Mouse (Mus musculus) erythroid progenitor cell, adult 5-6 weeks (primary cell): ENCODE measurements at regions not wholly inside any gene's neighbourhood (a gene's known extent, or its start where the extent isn't known, plus 50 kb on each side); places are given as distances from the start of the nearest gene placed in this dataset.

Source experiments
- ATAC-seq: replicated peaks from 2 replicates; pipeline ENCODE4 v1.8.0; 2016; ENCODE audit warnings: moderate number of reproducible peaks, mild to moderate bottlenecking, moderate TSS enrichment, inconsistent platforms; ENCODE audit not compliant: poor library complexity, low FRiP score, severe bottlenecking

DNA sequence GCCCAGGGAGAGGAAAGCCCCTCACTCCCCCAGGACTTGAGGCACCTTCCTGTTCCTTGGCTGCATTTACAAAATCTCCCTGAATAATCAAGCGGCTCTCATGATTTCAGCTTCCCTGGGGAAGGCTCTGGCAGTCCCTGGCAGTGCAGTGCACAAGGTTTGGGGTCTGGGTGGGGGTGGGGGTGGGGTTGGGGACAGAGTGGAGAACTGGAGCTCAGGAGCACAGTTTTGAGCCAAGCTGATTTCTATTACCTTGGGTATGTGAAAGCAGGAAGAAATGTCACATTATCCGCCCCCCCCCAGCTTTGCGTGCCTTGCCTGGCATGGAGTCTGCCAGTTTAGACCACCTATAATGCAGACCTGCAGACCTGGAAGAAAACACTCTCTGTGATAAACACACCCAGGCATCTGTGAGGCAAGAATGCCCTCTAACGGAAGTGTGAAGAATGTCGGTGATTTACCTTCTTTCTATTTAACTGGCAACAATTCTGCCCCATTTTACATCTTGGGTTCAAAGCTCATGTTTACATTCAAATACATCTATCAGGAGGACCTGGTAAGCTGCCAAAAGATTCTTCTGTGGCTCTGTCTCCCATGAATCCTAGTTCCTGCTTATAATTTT lies 93.9 kb upstream of the Far2 start:
- no peak for ATAC-seq

DNA sequence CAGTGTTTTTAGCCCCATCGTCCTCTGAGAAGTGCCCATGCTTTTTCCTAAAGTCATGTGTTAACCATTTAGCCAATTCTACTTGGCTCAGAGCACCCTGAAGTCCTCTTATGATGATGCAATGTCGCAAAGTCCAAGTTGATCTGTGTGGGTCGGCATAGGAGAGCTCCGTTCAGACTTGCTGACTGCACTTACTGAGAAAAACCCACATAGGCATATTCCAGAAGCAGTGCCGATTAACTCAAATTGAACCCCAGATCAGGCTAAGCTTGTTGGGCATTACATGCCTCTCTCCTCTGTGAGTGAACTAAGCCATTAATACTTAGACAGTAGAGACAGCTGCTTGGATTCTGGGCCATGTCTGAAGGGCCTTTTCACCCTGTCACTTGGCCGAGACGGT lies 93.3 kb upstream of the Far2 start:
- ATAC-seq, result no peak

DNA sequence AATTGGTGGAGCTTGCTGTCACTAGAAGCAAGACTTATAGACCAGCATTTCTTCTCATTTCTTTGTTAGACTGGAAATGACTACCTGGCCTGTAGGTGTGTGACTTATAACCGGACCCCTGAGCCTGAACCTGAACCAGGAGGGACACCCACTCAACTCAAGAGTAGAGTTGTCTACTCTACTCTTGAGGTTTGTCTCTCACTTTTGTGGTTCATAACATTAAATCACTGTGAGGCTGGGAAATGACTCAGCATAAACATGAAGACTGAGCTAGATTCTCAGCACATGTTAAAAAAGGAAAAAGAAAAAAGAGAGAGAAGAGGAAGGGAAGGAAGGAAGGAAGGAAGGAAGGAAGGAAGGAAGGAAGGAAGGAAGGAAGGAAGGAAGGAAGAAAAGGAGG lies 92.8 kb upstream of the Far2 start:
- no peak for ATAC-seq

DNA sequence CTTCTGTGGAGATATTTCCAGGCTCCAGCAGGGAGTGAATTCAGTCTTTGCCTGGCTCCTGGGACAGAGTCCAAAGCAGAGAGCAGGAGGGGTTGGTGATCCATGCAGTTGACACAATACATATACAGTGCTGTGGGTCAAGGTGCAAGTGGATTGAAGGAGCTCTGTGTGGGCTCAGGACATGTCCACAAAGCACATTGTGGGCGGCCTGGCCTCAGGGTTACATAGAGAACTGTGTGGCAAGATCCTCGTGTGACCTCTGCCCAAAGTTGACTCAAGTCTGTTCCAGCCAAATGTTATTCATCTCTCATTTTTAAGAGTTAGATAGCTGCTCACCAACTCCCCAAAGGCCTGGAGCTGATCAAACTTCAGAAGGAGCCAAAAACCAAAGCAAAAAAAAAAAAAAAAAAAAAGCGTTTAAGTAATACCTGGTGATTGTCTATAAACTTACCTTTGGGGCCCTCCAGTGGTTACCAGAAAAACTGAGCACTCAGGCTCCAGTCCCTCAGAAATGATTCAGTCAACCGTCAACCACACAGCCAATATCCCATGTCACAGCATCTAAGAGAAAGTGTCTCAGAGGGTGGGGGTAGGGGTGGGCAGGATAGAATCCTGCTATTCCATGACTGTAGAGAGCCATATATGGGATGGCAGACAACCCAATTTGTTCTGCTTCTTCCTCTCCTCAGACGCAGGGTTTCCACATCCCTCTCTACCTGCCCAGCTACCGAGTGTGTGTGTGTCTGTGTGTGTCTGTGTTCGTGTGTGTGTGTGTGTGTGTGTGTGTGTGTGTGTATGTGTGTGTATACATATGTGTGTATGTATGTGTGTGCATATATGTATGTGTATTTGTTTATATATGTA lies 91.9 kb upstream of the Far2 start:
- no peak for ATAC-seq

DNA sequence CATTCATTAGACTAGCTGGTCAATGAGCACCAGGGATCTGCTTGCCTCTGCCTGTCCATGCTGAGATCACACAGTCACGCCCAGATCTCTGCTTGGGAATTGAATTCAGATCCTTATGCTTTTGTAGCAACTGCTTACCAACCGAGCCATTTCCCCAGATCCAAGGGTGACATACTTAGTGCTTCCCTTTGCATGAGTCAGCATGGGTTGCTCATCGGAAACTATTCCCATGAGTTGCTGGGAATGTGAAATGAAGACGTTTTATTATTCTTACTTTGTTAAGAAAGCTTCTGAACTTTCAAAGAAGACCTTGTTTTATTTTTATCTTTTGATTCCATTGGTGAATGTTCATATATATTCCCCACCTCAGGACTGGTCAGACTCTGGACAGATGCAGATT lies 82.3 kb upstream of the Far2 start:
- no peak for ATAC-seq

DNA sequence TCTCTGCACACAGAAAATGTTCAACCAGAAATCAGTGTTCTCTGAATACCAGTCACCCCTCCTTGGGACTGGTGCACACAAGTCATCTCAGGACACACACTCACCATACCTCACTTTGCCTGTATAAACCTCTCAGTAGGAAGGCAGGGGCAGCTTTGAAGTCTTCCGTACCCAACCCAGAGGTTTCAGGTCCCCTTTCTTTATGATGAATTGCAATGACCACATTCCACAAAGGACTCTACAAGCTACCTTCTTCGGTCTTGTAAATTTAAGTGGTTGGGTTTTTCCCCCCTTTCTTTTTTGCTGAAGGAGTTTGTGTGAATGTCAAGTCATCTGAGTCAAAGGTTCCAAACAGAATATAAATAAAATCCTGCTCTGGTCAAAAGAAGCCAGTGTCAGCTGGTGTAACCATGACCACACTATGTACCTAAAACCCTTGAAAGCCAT lies 76.9 kb upstream of the Far2 start:
- ATAC-seq, result no peak

DNA sequence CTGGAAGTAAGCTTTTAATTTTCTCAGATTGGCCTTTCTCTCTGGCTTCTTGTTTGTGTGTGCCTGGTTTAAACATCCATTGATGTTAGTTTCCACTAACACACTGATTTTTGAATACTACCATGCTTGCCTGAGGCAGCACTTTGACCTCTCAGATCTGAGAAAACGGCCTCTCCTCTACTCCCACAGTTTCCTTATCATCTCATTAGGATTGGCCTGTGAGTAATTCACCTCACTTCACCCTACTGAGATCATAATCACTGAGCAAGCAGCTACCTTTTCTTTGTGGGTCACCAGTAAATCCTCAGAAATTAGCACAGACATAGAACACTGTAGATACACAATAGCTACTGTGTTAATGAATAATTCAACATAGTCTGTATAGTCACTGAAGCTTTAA lies 74.5 kb upstream of the Far2 start:
- ATAC-seq, result no peak

DNA sequence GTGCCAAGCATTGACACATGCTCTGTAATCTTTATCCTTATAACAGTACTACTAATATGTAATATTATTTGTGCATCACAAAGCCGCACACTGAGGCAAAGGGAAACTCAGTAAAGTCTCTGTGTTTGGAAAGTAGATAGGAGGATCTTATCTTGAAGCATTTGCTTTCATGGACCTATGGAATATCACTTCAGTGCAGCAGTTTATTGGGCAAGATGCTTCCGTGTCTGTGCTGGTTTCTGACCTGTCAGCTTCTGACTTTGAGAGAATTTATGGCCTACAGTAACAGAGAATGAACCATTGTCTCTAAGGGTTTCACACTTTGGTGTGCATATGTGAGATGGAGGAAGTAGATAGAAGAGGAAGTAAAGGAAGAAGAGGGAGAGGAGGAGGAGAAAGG lies 74.0 kb upstream of the Far2 start:
- no peak for ATAC-seq

DNA sequence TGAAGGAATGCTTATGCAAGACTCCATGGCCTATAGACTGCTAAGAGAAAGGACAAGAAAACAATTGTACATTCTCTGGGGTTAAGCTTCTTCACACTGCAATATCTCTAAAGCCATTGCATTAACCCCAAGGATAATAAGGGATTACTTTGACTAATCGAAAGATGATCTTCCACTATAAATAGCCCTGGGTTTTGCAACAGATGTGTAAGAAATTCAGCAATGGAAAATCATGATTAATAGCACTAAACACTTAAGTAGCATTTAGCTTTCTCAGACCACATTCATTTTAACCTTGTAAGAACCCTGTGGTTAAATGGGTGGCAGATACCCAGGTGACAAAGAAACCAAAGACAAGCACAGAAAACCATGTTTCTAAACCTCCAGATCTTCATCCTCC lies 71.1 kb upstream of the Far2 start:
- no peak for ATAC-seq

DNA sequence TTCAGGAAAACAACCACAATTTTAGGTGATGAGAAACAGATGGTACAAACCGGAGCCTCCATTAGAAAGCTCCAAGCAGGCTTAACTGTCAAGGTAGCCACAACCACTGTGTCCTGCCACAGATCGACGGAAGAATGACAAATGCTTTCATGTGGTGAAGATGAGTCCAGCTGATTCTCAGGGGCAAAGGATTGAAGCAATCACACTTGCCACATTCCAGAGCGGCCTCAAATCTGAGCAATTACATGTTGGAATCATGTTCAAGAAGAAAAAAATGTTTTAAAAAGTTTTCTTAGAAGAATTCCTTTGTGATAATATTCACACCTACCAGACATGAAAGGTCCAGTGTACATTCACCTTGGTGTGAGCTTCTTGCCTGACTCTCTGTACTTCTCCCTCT lies 57.7 kb upstream of the Far2 start:
- no peak for ATAC-seq
